Mouse (Mus musculus): Measurements from ENCODE around the gene Ccsap.

GRCm38 (mm10) chr8:123854252-123854651 is 5.8 kb downstream of the Ccsap start:
- TF ChIP-seq POLR2A (IDR thresholded peaks at IDR 0.05; ENCODE audit: extremely low read depth, insufficient read depth, low read length) (no peak), CTCF (IDR thresholded peaks at IDR 0.05; ENCODE audit: extremely low read depth, insufficient read depth, low read length) (no peak)
